Mouse (Mus musculus): ENCODE measurements around the gene 3110082I17Rik. TPM values are rescaled to one million over a fixed set of nuclear protein-coding genes. Genes with fewer than 3 reads are reported as not detected.

The 3110082I17Rik gene
- total and polyA plus RNA-seq, 3 experiments: 41.2 to 100.0 (median 46.9) TPM

- peaks cover 15 to 23% of the 10 kb centered on the region in 2 experiments for H3K36me3 ChIP-seq (replicated peaks in 1 of 2; ENCODE audit: control insufficient read depth in 1 of 2, insufficient read depth in 1 of 2, low read length in 1 of 2)
- peak overlapping the region; percentile 47; the same call in 1 of the 2 replicates for H3K9ac ChIP-seq (ENCODE audit: insufficient read depth, low read depth)
- H3K27me3 ChIP-seq (replicated peaks): peaks cover 12% of the 10 kb centered on the region
- H3K4me1 ChIP-seq (ENCODE audit: control insufficient read depth in 1 of 2, insufficient read depth in 2 of 2): peaks cover 3 to 15% of the 10 kb centered on the region in 2 experiments; a peak in 3 of 4 replicates
- TF ChIP-seq RCOR1 (conservative IDR thresholded peaks at IDR 0.05; ENCODE audit: low read depth, low read length): no peak
- TF ChIP-seq ZMIZ1 (IDR thresholded peaks at IDR 0.05; ENCODE audit: low read depth, low read length): no peak
- no peak for TF ChIP-seq USF1 (IDR thresholded peaks at IDR 0.05; ENCODE audit: low read depth, low read length)
- TF ChIP-seq JUND (conservative IDR thresholded peaks at IDR 0.05; ENCODE audit: low read depth, low read length): no peak
- TF ChIP-seq CHD2 (IDR thresholded peaks at IDR 0.05; ENCODE audit: low read length): no peak
- no peak for TF ChIP-seq PAX5 (IDR thresholded peaks at IDR 0.05; ENCODE audit: low read length)
- 0 out of 2 replicates have a peak, but pooled peaks have one; percentile 2 for TF ChIP-seq MAZ (IDR thresholded peaks at IDR 0.05; ENCODE audit: low read depth, low read length)
- no peak for TF ChIP-seq KAT2A (IDR thresholded peaks at IDR 0.05; ENCODE audit: insufficient replicate concordance, low read length)
- TF ChIP-seq POLR2A (IDR thresholded peaks at IDR 0.05; ENCODE audit: low read depth, low read length): no peak
- 0 out of 2 replicates have a peak, but pooled peaks have one; percentile 33 for TF ChIP-seq NELFE (IDR thresholded peaks at IDR 0.05; ENCODE audit: low read depth, low read length)
- TF ChIP-seq ZNF384 (IDR thresholded peaks at IDR 0.05; ENCODE audit: low read depth, low read length): no peak
- no peak for TF ChIP-seq USF2 (conservative IDR thresholded peaks at IDR 0.05; ENCODE audit: low read depth, low read length)
- peak overlapping the region; percentile 65 for H3K4me2 ChIP-seq (ENCODE audit: insufficient read depth, low read depth, poor library complexity, severe bottlenecking)
- DNase-seq (ENCODE audit: extremely low read depth): no peak
- H3K4me3 ChIP-seq (replicated peaks in 1 of 3; ENCODE audit: low read depth in 2 of 3, low read length in 2 of 3, poor library complexity in 1 of 3): peak overlapping the region; percentile 29 to 99 (median 44)
- H3K9me3 ChIP-seq (replicated peaks; ENCODE audit: low read length): no peaks in the 10 kb centered on the region
- dilution Hi-C loops (cut with MboI; ENCODE audit: extremely low pct_ligation_motif_present, extremely low pct_unique_long_range_greater_than_20kb, low sequenced_read_pairs): no loop called here
- no peak overlapping the region for H3K27ac ChIP-seq (ENCODE audit: insufficient read depth, low read depth)
- in situ Hi-C loops (cut with MboI; ENCODE audit: low pct_ligation_motif_present, low pct_unique_long_range_greater_than_20kb, low sequenced_read_pairs): no loop called here
- H3K79me2 ChIP-seq (replicated peaks; ENCODE audit: control insufficient read depth, extremely low read depth, insufficient read depth, poor library complexity, severe bottlenecking): peaks cover 11% of the 10 kb centered on the region
Measured at GRCm38 (mm10) chr5:139345364-139345714, 115.0 kb downstream of the 3110082I17Rik start.

DNA sequence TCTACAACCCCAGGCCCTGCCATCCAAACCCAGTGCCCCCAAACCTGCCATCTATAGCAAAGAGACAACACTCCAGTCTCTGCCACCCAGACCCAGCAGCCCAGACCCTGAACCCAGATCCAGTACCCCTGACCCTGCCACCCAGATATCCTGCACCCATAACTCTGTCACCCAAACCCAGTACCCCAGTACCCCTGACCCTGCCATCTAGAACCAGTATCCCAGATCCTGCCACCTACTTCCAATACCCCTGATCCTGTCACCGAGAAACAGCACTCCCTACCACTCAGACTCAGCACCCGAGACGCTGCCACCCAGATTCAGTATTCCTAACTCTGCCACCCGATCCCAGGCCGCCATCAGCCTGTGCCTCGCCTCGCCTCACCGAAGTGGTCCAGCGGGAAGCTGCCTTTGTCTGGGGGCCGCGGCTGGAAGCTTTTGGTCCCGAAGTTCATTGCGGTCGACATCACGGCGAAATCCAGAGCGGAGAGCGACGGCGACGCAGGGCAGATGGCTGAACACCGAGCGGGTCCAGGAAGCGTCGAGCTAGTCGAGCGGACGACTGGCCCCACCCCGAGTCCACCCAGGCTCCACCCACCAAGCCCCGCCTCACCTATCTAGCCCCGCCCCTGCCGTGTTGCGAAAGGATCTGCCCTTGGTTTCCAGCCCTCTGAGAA lies 115.5 kb downstream of the 3110082I17Rik start:
- peaks cover 3 to 12% of the 10 kb centered on the region in 2 experiments; a peak in 3 of 4 replicates for H3K4me1 ChIP-seq (ENCODE audit: control insufficient read depth in 1 of 2, insufficient read depth in 2 of 2)
- in situ Hi-C loops (cut with MboI; ENCODE audit: low pct_ligation_motif_present, low pct_unique_long_range_greater_than_20kb, low sequenced_read_pairs) (no loop called here), dilution Hi-C loops (cut with MboI; ENCODE audit: extremely low pct_ligation_motif_present, extremely low pct_unique_long_range_greater_than_20kb, low sequenced_read_pairs) (no loop called here)
- TF ChIP-seq IRF4 (IDR thresholded peaks at IDR 0.05; ENCODE audit: low read depth, low read length) (peak; percentile 76), POLR2AphosphoS2 (IDR thresholded peaks at IDR 0.05; ENCODE audit: low read depth, low read length) (peak; percentile 48; the same call in 1 of the 2 replicates), BHLHE40 (IDR thresholded peaks at IDR 0.05; ENCODE audit: low read depth, low read length) (peak; percentile 49), MYC (IDR thresholded peaks at IDR 0.05; ENCODE audit: low read depth, low read length) (0 out of 2 replicates have a peak, but pooled peaks have one; percentile 30), ZNF384 (IDR thresholded peaks at IDR 0.05; ENCODE audit: low read depth, low read length) (no peak), CHD2 (IDR thresholded peaks at IDR 0.05; ENCODE audit: low read length) (0 out of 2 replicates have a peak, but pooled peaks have one; percentile 48), NRF1 (IDR thresholded peaks at IDR 0.05; ENCODE audit: low read depth, low read length) (peak; percentile 62), KAT2A (IDR thresholded peaks at IDR 0.05; ENCODE audit: insufficient replicate concordance, low read length) (peak; percentile 85; the same call in 1 of the 2 replicates), ELF1 (IDR thresholded peaks at IDR 0.05; ENCODE audit: low read depth, low read length) (peak; percentile 92), TCF12 (IDR thresholded peaks at IDR 0.05; ENCODE audit: low read depth, low read length) (peak; percentile 68), RCOR1 (conservative IDR thresholded peaks at IDR 0.05; ENCODE audit: low read depth, low read length) (no peak; the same call in 1 of the 2 replicates), NELFE (IDR thresholded peaks at IDR 0.05; ENCODE audit: low read depth, low read length) (peak; percentile 70), SIN3A (IDR thresholded peaks at IDR 0.05; ENCODE audit: low read length) (peak; percentile 96), SMC3 (IDR thresholded peaks at IDR 0.05; ENCODE audit: low read depth, low read length) (peak; percentile 8; the same call in 1 of the 2 replicates), EP300 (IDR thresholded peaks at IDR 0.05; ENCODE audit: low read length) (no peak), MAZ (IDR thresholded peaks at IDR 0.05; ENCODE audit: low read depth, low read length) (peak; percentile 91; the same call in 1 of the 2 replicates), POLR2A (IDR thresholded peaks at IDR 0.05; ENCODE audit: low read depth, low read length) (peak; percentile 57; the same call in 1 of the 2 replicates), MEF2A (IDR thresholded peaks at IDR 0.05; ENCODE audit: borderline replicate concordance, low read depth, low read length) (peak; percentile 79), MXI1 (IDR thresholded peaks at IDR 0.05; ENCODE audit: low read depth, low read length) (peak; percentile 90; the same call in 1 of the 2 replicates), HCFC1 (IDR thresholded peaks at IDR 0.05; ENCODE audit: low read depth, low read length) (peak; percentile 94), MAFK (IDR thresholded peaks at IDR 0.05; ENCODE audit: insufficient replicate concordance, low read length) (no peak), PAX5 (IDR thresholded peaks at IDR 0.05; ENCODE audit: low read length) (no peak), MAX (IDR thresholded peaks at IDR 0.05; ENCODE audit: low read length) (peak; percentile 46; the same call in 1 of the 2 replicates)
- H3K79me2 ChIP-seq (replicated peaks; ENCODE audit: control insufficient read depth, extremely low read depth, insufficient read depth, poor library complexity, severe bottlenecking): peaks cover 11% of the 10 kb centered on the region
- H3K27me3 ChIP-seq (replicated peaks): peaks cover 12% of the 10 kb centered on the region
- peaks cover 19 to 28% of the 10 kb centered on the region in 2 experiments for H3K36me3 ChIP-seq (replicated peaks in 1 of 2; ENCODE audit: control insufficient read depth in 1 of 2, insufficient read depth in 1 of 2, low read length in 1 of 2)
- peak overlapping the region; percentile 45 for H3K27ac ChIP-seq (ENCODE audit: insufficient read depth, low read depth)
- H3K4me2 ChIP-seq (ENCODE audit: insufficient read depth, low read depth, poor library complexity, severe bottlenecking): peak overlapping the region; percentile 91
- peak overlapping the region; percentile 95 for H3K9ac ChIP-seq (ENCODE audit: insufficient read depth, low read depth)
- peak; percentile 90 for DNase-seq (ENCODE audit: extremely low read depth)
- peak overlapping the region; percentile 96 to 99 (median 98) for H3K4me3 ChIP-seq (replicated peaks in 1 of 3; ENCODE audit: low read depth in 2 of 3, low read length in 2 of 3, poor library complexity in 1 of 3)
- no peaks in the 10 kb centered on the region for H3K9me3 ChIP-seq (replicated peaks; ENCODE audit: low read length)

Measured in CH12.LX (cell line).